Mouse (Mus musculus): ENCODE data around the gene Dhx16.
A peak's percentile ranks its signal among the peaks of the same experiment; 100 is the strongest.

Dhx16 gene

DNA sequence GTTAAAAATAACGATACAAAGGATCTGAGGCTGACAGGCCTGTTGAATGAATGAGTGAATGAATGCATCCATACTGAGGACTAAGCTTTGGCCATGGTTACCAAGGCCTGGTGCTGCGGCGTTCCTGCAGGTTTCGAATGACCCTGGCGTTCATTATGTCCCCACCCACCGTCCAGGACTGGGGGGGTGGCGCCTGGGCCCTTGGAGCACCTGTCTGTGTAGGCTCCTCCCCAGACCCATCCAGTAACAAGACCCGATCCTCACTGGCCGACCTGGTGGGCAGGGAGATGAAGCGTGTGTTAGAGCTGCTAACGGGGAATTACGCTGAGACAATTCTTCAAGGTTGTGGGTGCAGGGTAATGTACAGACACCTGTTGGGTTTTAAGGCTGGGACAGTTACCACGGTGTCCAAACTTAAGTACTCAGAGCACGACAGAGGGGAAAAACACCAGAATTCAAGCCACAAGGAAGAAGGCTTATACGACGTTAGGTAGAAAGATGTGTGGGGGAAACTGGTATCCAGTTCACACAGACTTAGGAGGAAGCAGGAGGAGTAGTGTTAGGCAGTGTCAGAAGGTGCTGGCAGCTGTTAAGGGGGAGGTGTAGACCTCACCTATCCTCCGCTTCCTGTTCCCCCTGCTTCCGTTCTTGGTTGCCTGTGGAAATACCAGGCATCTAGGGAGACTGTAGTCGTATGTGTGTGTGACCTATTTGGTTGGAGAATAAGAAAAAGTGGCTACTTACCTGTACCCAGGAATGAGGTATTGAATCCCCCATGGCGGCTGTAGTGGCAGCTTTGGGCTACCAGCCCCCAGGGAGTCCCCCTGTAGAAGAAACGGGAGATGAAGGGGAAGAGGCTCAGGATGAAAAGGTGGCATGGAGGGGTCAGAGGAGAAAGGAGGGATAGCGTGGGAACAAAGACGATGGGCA, 18.3 kb downstream of the Dhx16 start:
- DNase-seq (ENCODE audit: low spot score), result no peak

DNA sequence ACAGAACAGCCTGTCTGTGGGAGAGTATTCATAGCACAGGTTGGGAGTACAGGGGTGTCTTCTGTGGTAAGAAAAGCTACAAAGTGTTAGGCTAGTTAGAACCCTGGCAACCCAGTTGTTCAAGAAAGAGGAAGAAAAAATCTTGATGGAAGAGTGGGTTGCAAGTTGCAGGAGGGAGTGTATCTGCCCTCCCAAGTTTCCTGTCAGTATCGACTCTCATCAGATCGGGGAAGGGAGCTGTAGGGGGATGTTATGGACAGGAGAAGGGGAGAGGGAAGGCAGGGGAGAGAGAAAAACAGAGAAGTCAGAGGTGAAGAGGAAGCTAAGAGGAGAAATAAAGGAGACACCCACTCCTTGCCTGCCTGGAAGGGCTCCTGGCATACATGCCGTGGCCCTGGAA, 21.0 kb downstream of the Dhx16 start:
- DNase-seq (ENCODE audit: low spot score), result no peak

GRCm38 (mm10) chr17:35903343-35903991, 23.8 kb downstream of the Dhx16 start:
- DNase-seq (ENCODE audit: low spot score), result no peak

DNA sequence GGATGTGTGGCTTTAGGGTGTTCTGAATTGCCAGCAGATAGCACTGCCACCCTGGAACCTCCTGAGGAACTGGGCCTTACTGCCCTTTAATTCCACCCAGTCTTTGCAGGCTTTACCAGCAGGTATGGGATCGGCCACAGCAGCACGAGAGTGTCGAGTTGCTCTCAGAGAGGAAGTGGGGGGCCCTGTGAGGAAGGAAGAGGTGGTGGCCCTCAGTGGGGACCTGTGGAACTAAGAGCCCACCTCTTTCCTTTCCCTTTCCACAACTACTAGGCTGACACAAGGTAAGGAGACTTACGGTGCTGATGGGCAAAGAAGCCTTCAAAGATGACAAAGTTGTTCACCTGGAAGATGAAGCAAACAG, 24.4 kb downstream of the Dhx16 start:
- DNase-seq (ENCODE audit: low spot score), result no peak

DNA sequence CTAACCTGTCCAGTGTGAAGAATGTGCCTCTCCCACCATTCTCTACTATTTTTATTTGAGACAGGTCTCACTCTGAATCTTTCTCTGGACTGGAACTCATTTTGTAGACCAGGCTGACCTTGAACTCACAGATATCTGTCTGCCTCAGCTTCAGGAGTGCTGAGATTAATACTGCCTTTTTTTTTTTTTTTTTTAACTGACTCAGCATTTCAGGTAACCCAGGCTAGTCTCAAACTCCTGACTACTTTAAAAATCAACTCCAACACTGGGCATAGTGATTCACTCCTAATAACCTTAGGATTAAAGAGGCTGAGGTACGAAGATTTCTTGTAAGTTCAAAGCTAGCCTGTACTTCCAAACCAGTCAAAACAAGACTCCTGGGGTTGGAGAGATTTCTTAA, 26.0 kb downstream of the Dhx16 start:
- DNase-seq (ENCODE audit: low spot score), result no peak

GRCm38 (mm10) chr17:35907609-35908008, 28.0 kb downstream of the Dhx16 start:
- no peak for DNase-seq (ENCODE audit: low spot score)

- DNase-seq (ENCODE audit: low spot score), result no peak
Measured at GRCm38 (mm10) chr17:35909186-35909918, 29.7 kb downstream of the Dhx16 start.

GRCm38 (mm10) chr17:35909919-35910369, 30.3 kb downstream of the Dhx16 start, which contains the start of gene Atat1:
Gene Atat1, minus strand, starts transcription at chr17:35910075.
- peak; percentile 96 for DNase-seq (ENCODE audit: low spot score)

DNA sequence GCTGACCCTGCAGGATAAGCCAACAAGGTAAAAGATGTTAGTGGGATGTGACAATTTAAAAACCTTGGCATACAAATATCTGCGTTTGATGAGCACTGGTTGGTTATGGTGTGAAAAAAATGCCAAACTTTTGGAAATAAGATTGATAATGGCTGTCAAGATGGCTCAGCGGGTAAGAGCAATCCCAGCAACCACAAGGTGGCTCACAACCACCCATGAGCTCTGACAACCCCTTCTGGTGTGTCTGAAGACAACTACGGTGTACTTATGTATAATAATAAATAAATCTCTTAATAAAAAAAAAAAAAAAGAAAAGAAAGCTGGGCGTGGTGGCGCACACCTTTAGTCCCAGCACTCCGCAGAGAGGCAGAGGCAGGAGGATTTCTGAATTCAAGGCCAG, 35.4 kb downstream of the Dhx16 start:
- no peak for DNase-seq (ENCODE audit: low spot score)

DNA sequence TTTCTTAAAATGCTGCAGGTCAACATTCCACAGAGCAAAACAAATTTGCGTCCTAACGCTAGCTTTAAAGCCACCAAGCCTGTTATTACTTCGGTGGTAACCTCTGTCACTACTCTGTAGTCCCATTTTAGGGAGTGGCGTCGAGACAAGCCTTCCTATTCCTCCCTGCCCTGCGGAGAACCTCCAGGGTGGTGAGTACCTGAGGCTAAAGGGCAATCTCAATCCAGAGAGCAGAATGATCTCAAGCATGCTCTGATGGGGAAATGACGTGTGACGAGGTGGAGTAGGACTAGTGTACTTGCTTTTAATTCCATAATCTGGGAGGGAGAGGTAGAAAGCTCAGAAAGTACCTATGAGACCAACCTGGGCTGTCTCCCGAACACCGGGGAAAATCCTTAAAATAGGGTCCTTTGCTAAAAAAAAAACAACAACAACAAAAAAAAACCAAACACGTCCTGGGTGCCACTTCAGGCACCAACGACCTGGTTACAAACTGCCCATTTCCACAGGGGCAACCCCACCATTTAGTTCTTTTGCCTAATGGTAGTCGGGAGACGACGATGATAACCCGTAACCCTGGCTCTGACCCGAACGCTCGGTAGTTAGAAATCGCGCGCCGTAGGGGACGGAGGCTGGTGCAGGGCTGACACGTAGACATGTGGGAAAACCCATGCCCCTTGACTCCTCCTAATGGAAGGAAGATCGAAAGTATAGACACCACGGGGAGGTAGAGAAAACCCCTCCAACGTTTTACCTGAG, 36.1 kb downstream of the Dhx16 start:
- peak; percentile 64 for DNase-seq (ENCODE audit: low spot score)

GRCm38 (mm10) chr17:35916297-35917142, 36.9 kb downstream of the Dhx16 start, which contains the start of the genes Mrps18b and Ppp1r10:
Gene Mrps18b, minus strand, starts transcription at chr17:35916389.
Gene Ppp1r10, plus strand, starts transcription at chr17:35916434.
- peak; percentile 99 for DNase-seq (ENCODE audit: low spot score)

GRCm38 (mm10) chr17:35917143-35917462, 37.5 kb downstream of the Dhx16 start:
- no peak for DNase-seq (ENCODE audit: low spot score)

DNA sequence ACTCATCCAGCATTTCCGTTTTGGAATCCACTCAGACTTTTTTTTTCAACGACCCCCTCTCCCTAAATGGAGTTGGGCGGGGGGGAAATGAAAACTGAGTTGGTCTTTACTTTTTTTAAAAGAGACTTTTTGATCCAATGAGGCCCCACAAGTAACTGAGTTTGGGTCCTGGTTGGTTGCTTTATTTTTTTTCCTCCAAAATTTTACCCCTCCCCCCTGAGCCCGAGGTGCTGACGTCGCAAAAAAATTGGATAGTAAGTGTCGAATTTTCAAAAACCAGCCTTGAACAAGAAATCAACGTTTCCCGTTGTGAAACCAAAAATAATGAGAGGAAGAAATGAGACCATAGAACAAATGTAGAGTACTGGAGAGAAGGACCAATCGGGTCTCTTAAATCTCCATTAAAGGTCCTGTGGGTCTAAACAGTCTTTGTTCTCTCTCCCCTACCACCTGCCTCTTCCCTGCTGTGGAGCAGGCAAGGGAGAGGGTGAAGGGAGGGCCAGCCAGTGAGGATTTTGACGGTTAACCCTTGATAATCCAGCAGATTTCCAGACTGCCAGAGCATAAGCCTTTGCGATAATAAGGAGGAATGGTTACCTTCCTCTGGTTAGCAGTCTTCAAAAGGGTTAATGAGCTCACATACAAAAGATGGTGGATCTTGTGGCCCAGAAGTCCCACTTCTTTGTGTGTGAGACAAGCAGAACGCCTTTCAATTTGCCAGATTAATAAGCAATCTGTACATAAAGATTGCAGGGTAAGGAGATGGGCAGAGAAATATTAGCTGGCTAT, 38.0 kb downstream of the Dhx16 start:
- peak; percentile 72 for DNase-seq (ENCODE audit: low spot score)

- peak; percentile 70 for DNase-seq (ENCODE audit: low spot score)
Measured at GRCm38 (mm10) chr17:35918276-35919059, 38.8 kb downstream of the Dhx16 start.

DNA sequence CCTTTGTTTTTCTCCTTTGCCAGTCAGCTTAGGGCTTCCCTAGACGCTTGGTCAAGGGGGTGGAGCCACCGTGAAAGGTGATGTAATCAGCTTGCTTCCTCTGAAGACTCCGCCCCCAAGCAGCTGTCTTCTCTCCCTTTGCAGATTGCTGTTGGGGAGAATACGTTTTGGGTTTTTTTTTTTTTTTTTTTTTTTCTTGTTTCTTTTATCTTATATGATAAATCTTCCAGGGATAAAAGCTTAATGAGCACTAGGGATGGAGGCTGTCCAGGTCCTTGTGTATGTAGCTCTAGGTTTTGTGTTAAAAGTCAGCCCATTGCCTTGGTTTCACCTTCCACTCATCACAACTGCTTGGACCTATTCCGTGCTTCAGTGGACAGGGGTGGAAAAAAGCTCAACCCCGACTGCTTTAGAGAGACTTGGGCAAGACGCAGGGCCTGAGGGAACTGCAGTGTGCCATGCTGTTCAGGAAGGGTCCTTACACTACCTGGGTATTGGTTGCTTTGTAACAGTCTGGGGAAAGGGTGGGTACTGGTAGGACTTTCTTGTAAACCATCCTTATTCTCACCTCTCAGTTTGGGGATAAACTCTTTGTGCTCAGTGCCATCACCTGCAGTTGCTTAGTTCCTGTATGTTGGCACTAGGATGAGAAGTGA, 39.6 kb downstream of the Dhx16 start:
- DNase-seq (ENCODE audit: low spot score), result peak; percentile 91

DNA sequence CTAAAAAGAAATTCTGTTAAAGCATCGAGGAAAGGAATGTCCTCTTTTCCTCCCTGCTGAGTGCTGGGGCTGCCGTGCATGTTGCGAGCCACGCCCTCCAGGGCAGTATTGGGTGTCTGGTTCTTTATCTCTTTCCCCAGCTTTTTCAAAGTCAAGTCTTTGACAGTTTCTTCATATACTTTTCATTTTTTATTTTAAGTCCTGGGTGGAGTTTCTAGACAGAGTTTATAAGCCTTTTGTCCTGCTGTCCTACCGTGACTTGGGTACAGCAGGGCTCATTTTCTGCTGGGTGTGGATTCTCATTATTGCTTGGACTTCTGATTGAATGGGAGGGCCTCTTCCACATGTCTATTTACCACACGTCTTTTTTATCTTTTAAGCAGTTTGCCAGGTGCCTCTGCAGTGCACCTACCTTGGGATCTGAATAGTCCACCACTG, 40.3 kb downstream of the Dhx16 start:
- DNase-seq (ENCODE audit: low spot score), result no peak

- DNase-seq (ENCODE audit: low spot score), result no peak
Measured at GRCm38 (mm10) chr17:35920384-35920783, 40.8 kb downstream of the Dhx16 start.

GRCm38 (mm10) chr17:35920862-35921562, 41.4 kb downstream of the Dhx16 start:
- no peak for DNase-seq (ENCODE audit: low spot score)

Measured in yolk sac, embryonic 10.5 days (tissue).